Mouse (Mus musculus) testis, adult 2 months (tissue): ENCODE results near the gene Arf3.

Experiments used
- CTCF ChIP-seq: fragments of 200-500 bp; IDR thresholded peaks from 2 replicates; pipeline ENCODE4 v1.5.1; 2012; ENCODE audit warnings: low read depth, mild to moderate bottlenecking, inconsistent platforms, low read length, moderate library complexity; ENCODE audit not compliant: control insufficient read depth, insufficient read depth, insufficient replicate concordance
- POLR2A ChIP-seq: fragments of 200-500 bp; IDR thresholded peaks from 2 replicates; pipeline ENCODE4 v1.6.1; 2012; ENCODE audit warnings: low read depth, mild to moderate bottlenecking, inconsistent platforms, low read length, moderate library complexity; ENCODE audit not compliant: control insufficient read depth

- no peak for TF ChIP-seq POLR2A
- no peak for TF ChIP-seq CTCF
These were observed 44.1 kb upstream of the Arf3 start for GRCm38 (mm10) chr15:98806809-98807770.
